Mouse (Mus musculus): Measurements from ENCODE around the gene D5Ertd579e. TPM values are rescaled to one million over a fixed set of nuclear protein-coding genes. Genes with fewer than 3 reads are reported as not detected.

Gene D5Ertd579e
- total RNA-seq, 2 experiments from 2014 or later = 87.8 to 107 TPM

GRCm38 (mm10) chr5:36553056-36553606 lies 142.7 kb downstream of the D5Ertd579e start:
- DNase-seq (ENCODE audit: extremely low spot score in 1 of 2, low spot score in 1 of 2) = no peak

- DNase-seq (ENCODE audit: extremely low spot score in 1 of 2, low spot score in 1 of 2) = no peak
Measured at GRCm38 (mm10) chr5:36552391-36552790, 143.4 kb downstream of the D5Ertd579e start.

Other genes starting within 250 kb of the D5Ertd579e start
- gene Grpel1, start 231.0 kb downstream of the D5Ertd579e start, total RNA-seq (2021) = 10 to 100 TPM; 21.8 to 24.7 TPM
- gene Tada2b, start 211.7 kb downstream of the D5Ertd579e start, total RNA-seq (2021) = 10 to 100 TPM; 32.6 to 34.1 TPM
- gene Ccdc96, start 211.4 kb downstream of the D5Ertd579e start, total RNA-seq (2021) = 1 to 10 TPM; 1.1 to 1.5 TPM
- gene Tbc1d14, start 102.7 kb downstream of the D5Ertd579e start, total RNA-seq (2021) = 100 to 1,000 TPM in 1 of 2 experiments, 10 to 100 TPM in 1; 92.4 to 104 TPM
- gene Bloc1s4, start 52.6 kb upstream of the D5Ertd579e start, total RNA-seq (2021) = 10 to 100 TPM; 25.2 to 26.1 TPM
- gene Mrfap1, start 100.7 kb upstream of the D5Ertd579e start, total RNA-seq (2021) = 100 to 1,000 TPM; 569 to 617 TPM
- 10 to 100 TPM; 27.8 to 28.2 TPM for gene Man2b2, start 134.6 kb upstream of the D5Ertd579e start, total RNA-seq (2021)
- gene Ppp2r2c, start 172.5 kb upstream of the D5Ertd579e start, total RNA-seq (2021) = 100 to 1,000 TPM; 388 to 418 TPM